Mouse (Mus musculus): ENCODE results near the gene Crybb1. TPM values are rescaled to one million over a fixed set of nuclear protein-coding genes. Genes with fewer than 3 reads are reported as not detected.

The Crybb1 gene
- polyA plus RNA-seq, 1 experiment from 2014 or later, result 0.20 TPM

DNA sequence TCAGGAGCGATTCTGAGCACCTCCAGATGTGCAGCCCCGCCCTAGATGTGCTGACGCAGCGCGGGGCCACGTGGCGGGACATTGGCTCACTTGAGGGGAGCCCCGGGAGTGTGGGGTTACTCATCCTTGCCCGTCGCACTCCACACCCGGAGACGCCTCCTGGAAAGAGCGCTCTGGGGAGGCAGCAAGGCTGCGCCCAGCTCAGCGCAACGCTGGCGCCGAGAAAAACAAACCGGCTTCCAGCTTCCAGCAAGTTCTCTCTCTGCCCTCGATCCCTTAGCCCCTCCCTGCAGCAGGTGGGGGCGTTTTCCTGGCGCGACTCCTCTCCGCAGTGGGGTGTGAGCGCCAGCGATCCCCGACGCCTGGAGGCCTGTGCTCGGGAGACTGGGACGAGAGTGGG is 28.3 kb upstream of the Crybb1 start:
- Histone ChIP-seq H3K9ac (ENCODE audit: low read length) (no peak overlapping the region), H3K4me3 (ENCODE audit: low read depth, low read length) (peak overlapping the region; percentile 25), H3K9me3 (ENCODE audit: control insufficient read depth, low read length) (no peaks in the 10 kb centered on the region), H3K36me3 (ENCODE audit: control insufficient read depth, insufficient read depth, low read length) (no peaks in the 10 kb centered on the region), H3K27ac (replicated peaks; ENCODE audit: low read depth, low read length) (no peak overlapping the region), H3K27me3 (ENCODE audit: control insufficient read depth, insufficient read depth, low read length) (peaks cover 41% of the 10 kb centered on the region), H3K4me2 (ENCODE audit: low read depth, severe bottlenecking) (peak overlapping the region; percentile 49), H3K4me1 (ENCODE audit: control insufficient read depth, insufficient read depth, low read length) (peaks cover 13% of the 10 kb centered on the region)
- ATAC-seq (ENCODE audit: insufficient number of reproducible peaks, low FRiP score, low TSS enrichment, low read depth), result no peak
- peak; percentile 51 for DNase-seq (ENCODE audit: low spot score)
- WGBS, result 2% methylated on average over 30 of the region's 30 CpGs

DNA sequence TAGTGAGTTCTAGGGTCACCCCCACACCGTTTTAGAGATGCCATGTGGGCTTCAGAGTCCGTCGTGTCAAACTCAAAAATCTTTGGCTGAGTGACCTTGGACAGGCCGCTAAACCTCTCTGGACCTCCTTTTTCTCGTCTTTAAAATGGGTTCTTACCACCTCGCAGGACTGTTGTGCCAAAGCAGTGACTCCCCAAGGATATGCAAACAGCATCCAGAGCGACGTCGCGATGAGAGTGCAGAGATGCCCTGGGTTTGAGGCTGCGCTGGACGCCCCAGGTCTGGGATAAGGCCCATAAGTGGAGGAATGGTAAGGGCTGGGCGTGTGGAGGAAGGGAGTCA is 27.7 kb upstream of the Crybb1 start:
- H3K4me2 ChIP-seq (ENCODE audit: low read depth, severe bottlenecking), result peak overlapping the region; percentile 74
- DNase-seq (ENCODE audit: low spot score) (peak; percentile 51), ATAC-seq (ENCODE audit: insufficient number of reproducible peaks, low FRiP score, low TSS enrichment, low read depth) (peak; percentile 31; the same call in 1 of the 2 replicates)
- peaks cover 41% of the 10 kb centered on the region for H3K27me3 ChIP-seq (ENCODE audit: control insufficient read depth, insufficient read depth, low read length)
- peak overlapping the region; percentile 33 for H3K4me3 ChIP-seq (ENCODE audit: low read depth, low read length)
- H3K36me3 ChIP-seq (ENCODE audit: control insufficient read depth, insufficient read depth, low read length), result no peaks in the 10 kb centered on the region
- no peak overlapping the region for H3K27ac ChIP-seq (replicated peaks; ENCODE audit: low read depth, low read length)
- H3K4me1 ChIP-seq (ENCODE audit: control insufficient read depth, insufficient read depth, low read length), result peaks cover 13% of the 10 kb centered on the region
- H3K9me3 ChIP-seq (ENCODE audit: control insufficient read depth, low read length), result no peaks in the 10 kb centered on the region
- 4% methylated on average over 13 of the region's 13 CpGs for WGBS
- H3K9ac ChIP-seq (ENCODE audit: low read length), result peak overlapping the region; percentile 58; the same call in 1 of the 2 replicates

DNA sequence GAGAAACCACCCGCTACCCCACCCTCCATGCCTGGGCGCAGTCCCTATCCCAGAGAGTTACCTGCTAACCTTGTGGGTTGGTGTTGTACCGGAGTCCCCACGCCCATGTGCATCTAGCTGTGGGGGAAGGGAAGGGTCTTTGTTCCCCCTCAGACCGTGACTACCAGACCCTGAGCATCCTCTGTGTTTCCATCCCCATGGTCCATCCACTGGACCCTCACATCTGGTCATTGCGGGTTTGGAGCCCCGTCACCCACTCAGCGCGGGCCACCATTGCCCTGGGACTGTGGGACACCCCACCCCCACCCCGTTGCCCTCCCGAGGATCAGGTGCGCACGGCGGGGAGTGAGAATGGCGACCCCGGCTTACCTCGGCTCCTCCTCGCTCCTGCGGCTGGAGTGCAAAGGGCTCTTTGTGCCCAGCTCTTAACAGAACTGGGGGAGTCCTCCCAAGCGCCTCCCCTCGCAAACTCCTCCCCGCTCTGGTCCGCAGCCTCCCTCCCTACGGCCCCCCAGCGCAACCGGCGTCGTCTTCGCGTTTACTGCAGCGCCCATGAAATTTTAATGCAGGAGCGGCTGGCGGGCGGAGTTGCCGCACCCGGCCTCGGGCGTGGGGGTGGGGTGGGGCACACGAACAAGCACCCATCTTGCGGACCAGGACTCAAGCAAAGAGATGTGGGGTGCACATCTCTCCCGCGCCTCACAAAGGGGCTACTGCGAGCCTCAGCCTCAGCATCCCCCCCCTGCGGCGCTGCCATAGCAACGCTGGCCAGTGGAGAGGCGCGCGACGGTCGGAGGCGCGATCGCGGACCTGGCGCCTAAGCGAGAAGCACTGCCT is 27.2 kb upstream of the Crybb1 start:
- DNase-seq (ENCODE audit: low spot score) (peak; percentile 68), ATAC-seq (ENCODE audit: insufficient number of reproducible peaks, low FRiP score, low TSS enrichment, low read depth) (peak; percentile 58)
- peaks cover 41% of the 10 kb centered on the region for H3K27me3 ChIP-seq (ENCODE audit: control insufficient read depth, insufficient read depth, low read length)
- H3K4me3 ChIP-seq (ENCODE audit: low read depth, low read length), result peak overlapping the region; percentile 33
- peaks cover 13% of the 10 kb centered on the region for H3K4me1 ChIP-seq (ENCODE audit: control insufficient read depth, insufficient read depth, low read length)
- H3K27ac ChIP-seq (replicated peaks; ENCODE audit: low read depth, low read length), result no peak overlapping the region
- under 1% methylated on average over 56 of the region's 57 CpGs for WGBS
- H3K9ac ChIP-seq (ENCODE audit: low read length), result peak overlapping the region; percentile 58
- H3K36me3 ChIP-seq (ENCODE audit: control insufficient read depth, insufficient read depth, low read length), result no peaks in the 10 kb centered on the region
- H3K9me3 ChIP-seq (ENCODE audit: control insufficient read depth, low read length), result no peaks in the 10 kb centered on the region
- peak overlapping the region; percentile 74 for H3K4me2 ChIP-seq (ENCODE audit: low read depth, severe bottlenecking)

DNA sequence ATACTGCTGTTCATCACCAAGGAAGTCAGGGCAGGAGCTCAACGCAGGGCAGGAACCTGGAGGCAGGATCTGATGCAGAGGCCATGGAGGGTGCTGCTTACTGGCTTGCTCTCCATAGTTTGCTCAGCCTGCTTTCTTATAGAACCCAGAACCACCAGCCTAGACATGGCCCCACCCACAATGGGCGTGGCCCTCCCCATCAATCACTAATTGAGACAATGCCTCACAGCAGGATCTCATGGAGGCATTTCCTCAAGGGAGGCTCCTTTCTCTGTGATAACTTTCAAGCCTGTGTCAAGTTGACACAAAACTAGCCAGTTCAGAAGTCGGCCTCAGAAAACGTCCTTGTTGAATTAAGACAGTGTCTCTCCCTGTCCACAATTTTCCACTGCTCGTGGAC is 19.8 kb upstream of the Crybb1 start:
- no peaks in the 10 kb centered on the region for H3K36me3 ChIP-seq (ENCODE audit: control insufficient read depth, insufficient read depth, low read length)
- ATAC-seq (ENCODE audit: insufficient number of reproducible peaks, low FRiP score, low TSS enrichment, low read depth) (no peak), DNase-seq (ENCODE audit: low spot score) (no peak)
- H3K27ac ChIP-seq (replicated peaks; ENCODE audit: low read depth, low read length), result no peak overlapping the region
- H3K4me2 ChIP-seq (ENCODE audit: low read depth, severe bottlenecking), result no peak overlapping the region
- no peak overlapping the region for H3K9ac ChIP-seq (ENCODE audit: low read length)
- WGBS, result 71% methylated on average over 5 of the region's 5 CpGs
- H3K9me3 ChIP-seq (ENCODE audit: control insufficient read depth, low read length), result no peaks in the 10 kb centered on the region
- no peak overlapping the region for H3K4me3 ChIP-seq (ENCODE audit: low read depth, low read length)
- H3K27me3 ChIP-seq (ENCODE audit: control insufficient read depth, insufficient read depth, low read length), result peaks cover 15% of the 10 kb centered on the region
- peaks cover 11% of the 10 kb centered on the region for H3K4me1 ChIP-seq (ENCODE audit: control insufficient read depth, insufficient read depth, low read length)

GRCm38 (mm10) chr5:112236631-112237030 is 19.0 kb upstream of the Crybb1 start:
- no peaks in the 10 kb centered on the region for H3K9me3 ChIP-seq (ENCODE audit: control insufficient read depth, low read length)
- ATAC-seq (ENCODE audit: insufficient number of reproducible peaks, low FRiP score, low TSS enrichment, low read depth) (no peak), DNase-seq (ENCODE audit: low spot score) (no peak)
- H3K4me1 ChIP-seq (ENCODE audit: control insufficient read depth, insufficient read depth, low read length), result peaks cover 11% of the 10 kb centered on the region
- no peak overlapping the region for H3K4me3 ChIP-seq (ENCODE audit: low read depth, low read length)
- no peak overlapping the region for H3K27ac ChIP-seq (replicated peaks; ENCODE audit: low read depth, low read length)
- H3K4me2 ChIP-seq (ENCODE audit: low read depth, severe bottlenecking), result no peak overlapping the region
- no peak overlapping the region for H3K9ac ChIP-seq (ENCODE audit: low read length)
- peaks cover 15% of the 10 kb centered on the region for H3K27me3 ChIP-seq (ENCODE audit: control insufficient read depth, insufficient read depth, low read length)
- no peaks in the 10 kb centered on the region for H3K36me3 ChIP-seq (ENCODE audit: control insufficient read depth, insufficient read depth, low read length)
- 63% methylated on average over 2 of the region's 2 CpGs for WGBS

GRCm38 (mm10) chr5:112237439-112237838 is 18.2 kb upstream of the Crybb1 start:
- peaks cover 11% of the 10 kb centered on the region for H3K4me1 ChIP-seq (ENCODE audit: control insufficient read depth, insufficient read depth, low read length)
- H3K36me3 ChIP-seq (ENCODE audit: control insufficient read depth, insufficient read depth, low read length), result no peaks in the 10 kb centered on the region
- ATAC-seq (ENCODE audit: insufficient number of reproducible peaks, low FRiP score, low TSS enrichment, low read depth), result peak; percentile 44; the same call in 1 of the 2 replicates
- DNase-seq (ENCODE audit: low spot score), result peak; percentile 66
- no peak overlapping the region for H3K4me3 ChIP-seq (ENCODE audit: low read depth, low read length)
- no peaks in the 10 kb centered on the region for H3K9me3 ChIP-seq (ENCODE audit: control insufficient read depth, low read length)
- WGBS, result under 1% methylated on average over 16 of the region's 16 CpGs
- H3K27me3 ChIP-seq (ENCODE audit: control insufficient read depth, insufficient read depth, low read length), result peaks cover 15% of the 10 kb centered on the region
- peak overlapping the region; percentile 28; the same call in 1 of the 2 replicates for H3K4me2 ChIP-seq (ENCODE audit: low read depth, severe bottlenecking)
- peak overlapping the region; percentile 27; the same call in 1 of the 2 replicates for H3K9ac ChIP-seq (ENCODE audit: low read length)
- 0 out of 2 replicates have a peak overlapping the region, but pooled peaks have one; percentile 39 for H3K27ac ChIP-seq (replicated peaks; ENCODE audit: low read depth, low read length)

GRCm38 (mm10) chr5:112237866-112238570 is 17.6 kb upstream of the Crybb1 start:
- Histone ChIP-seq H3K4me3 (ENCODE audit: low read depth, low read length) (no peak overlapping the region), H3K9me3 (ENCODE audit: control insufficient read depth, low read length) (no peaks in the 10 kb centered on the region), H3K4me1 (ENCODE audit: control insufficient read depth, insufficient read depth, low read length) (peaks cover 11% of the 10 kb centered on the region), H3K27me3 (ENCODE audit: control insufficient read depth, insufficient read depth, low read length) (peaks cover 15% of the 10 kb centered on the region), H3K4me2 (ENCODE audit: low read depth, severe bottlenecking) (no peak overlapping the region), H3K27ac (replicated peaks; ENCODE audit: low read depth, low read length) (no peak overlapping the region), H3K9ac (ENCODE audit: low read length) (no peak overlapping the region), H3K36me3 (ENCODE audit: control insufficient read depth, insufficient read depth, low read length) (no peaks in the 10 kb centered on the region)
- DNase-seq (ENCODE audit: low spot score) (no peak), ATAC-seq (ENCODE audit: insufficient number of reproducible peaks, low FRiP score, low TSS enrichment, low read depth) (no peak)
- 49% methylated on average over 9 of the region's 9 CpGs for WGBS

DNA sequence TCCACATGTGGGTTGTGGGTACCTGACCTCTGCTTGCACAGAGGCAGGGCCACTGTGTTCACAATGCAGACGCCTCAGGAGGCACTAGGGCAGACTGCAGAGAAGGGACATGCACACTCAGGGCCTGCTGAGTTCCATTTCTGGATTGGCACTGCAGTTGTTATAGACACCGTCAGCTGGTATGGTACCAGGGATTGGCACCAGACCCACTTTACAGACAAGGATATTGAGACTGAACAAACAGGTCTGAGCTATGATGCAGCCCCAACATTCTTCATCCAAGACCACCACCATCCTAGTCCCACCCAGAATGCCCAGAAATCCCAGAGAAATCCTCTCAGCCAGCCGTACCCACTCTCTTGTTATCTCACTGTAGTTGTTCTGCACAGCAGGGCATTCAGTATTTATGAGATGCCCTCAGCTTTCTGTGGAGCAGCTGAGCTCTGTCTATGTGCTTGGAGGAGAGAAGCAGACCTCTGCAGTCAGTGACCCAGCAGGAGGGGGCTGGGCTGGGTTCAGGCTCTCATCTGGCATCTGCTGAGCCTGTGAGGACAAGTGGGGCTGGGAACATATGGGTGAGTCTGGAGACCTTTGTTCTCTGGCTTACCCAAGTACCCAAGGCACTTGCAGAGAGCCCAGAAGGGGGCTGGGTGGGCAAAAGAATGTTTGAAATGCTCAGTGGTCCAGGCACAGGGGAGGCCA is 16.7 kb upstream of the Crybb1 start:
- H3K4me1 ChIP-seq (ENCODE audit: control insufficient read depth, insufficient read depth, low read length), result peaks cover 11% of the 10 kb centered on the region
- no peak overlapping the region for H3K4me3 ChIP-seq (ENCODE audit: low read depth, low read length)
- no peak overlapping the region for H3K27ac ChIP-seq (replicated peaks; ENCODE audit: low read depth, low read length)
- WGBS, result 70% methylated on average over 3 of the region's 3 CpGs
- H3K27me3 ChIP-seq (ENCODE audit: control insufficient read depth, insufficient read depth, low read length), result peaks cover 15% of the 10 kb centered on the region
- H3K4me2 ChIP-seq (ENCODE audit: low read depth, severe bottlenecking), result no peak overlapping the region
- no peaks in the 10 kb centered on the region for H3K9me3 ChIP-seq (ENCODE audit: control insufficient read depth, low read length)
- no peak for ATAC-seq (ENCODE audit: insufficient number of reproducible peaks, low FRiP score, low TSS enrichment, low read depth)
- no peaks in the 10 kb centered on the region for H3K36me3 ChIP-seq (ENCODE audit: control insufficient read depth, insufficient read depth, low read length)
- DNase-seq (ENCODE audit: low spot score), result no peak
- H3K9ac ChIP-seq (ENCODE audit: low read length), result no peak overlapping the region
